Mouse (Mus musculus) MEL (cell line): ENCODE results near the gene Nrf1. TPM values are rescaled to one million over a fixed set of nuclear protein-coding genes. Genes with fewer than 3 reads are reported as not detected.

Source experiments
- DNase-seq: peaks from one replicate; pipeline ENCODE4 v3.0.0; 2011; ENCODE audit warnings: low read depth, low spot score
- H3K27ac ChIP-seq: 2 replicates; pipeline ENCODE4 v1.5.1; 2012; ENCODE audit warnings: low read depth, mild to moderate bottlenecking, control low read depth, low read length, moderate library complexity; ENCODE audit not compliant: control insufficient read depth
- H3K27me3 ChIP-seq, 2 experiments: fragments of 150-350 bp in 1 of 2; sonication (generic) in 1 of 2; 2 replicates each; pipeline ENCODE4 v1.6.1; 2012; ENCODE audit warnings: low read length in 2 of 2, mild to moderate bottlenecking in 2 of 2, improper control_type of control experiment in 1 of 2, moderate library complexity in 1 of 2; ENCODE audit not compliant: insufficient read depth in 2 of 2, control insufficient read depth in 1 of 2
- H3K36me3 ChIP-seq, 2 experiments: 2 replicates each; pipeline ENCODE4 v1.6.1; 2012 to 2014; ENCODE audit warnings: low read length in 2 of 2, improper control_type of control experiment in 1 of 2, inconsistent platforms in 1 of 2, mild to moderate bottlenecking in 1 of 2; ENCODE audit not compliant: insufficient read depth in 2 of 2, control insufficient read depth in 1 of 2
- H3K4me1 ChIP-seq, 2 experiments: fragments of 150-350 bp in 1 of 2; sonication (generic) in 1 of 2; 2 replicates each; pipeline ENCODE4 v1.6.1; 2012; ENCODE audit warnings: low read length in 2 of 2, improper control_type of control experiment in 1 of 2, mild to moderate bottlenecking in 1 of 2; ENCODE audit not compliant: insufficient read depth in 2 of 2, control insufficient read depth in 1 of 2
- H3K4me3 ChIP-seq, 2 experiments: fragments of 150-350 bp in 1 of 2; sonication (generic) in 1 of 2; 2 replicates each; pipeline ENCODE4 v1.5.1; 2012; ENCODE audit warnings: low read depth in 2 of 2, low read length in 2 of 2, mild to moderate bottlenecking in 2 of 2, moderate library complexity in 2 of 2, control low read depth in 1 of 2, improper control_type of control experiment in 1 of 2; ENCODE audit not compliant: control insufficient read depth in 1 of 2, insufficient read depth in 1 of 2
- H3K79me2 ChIP-seq: 2 replicates; pipeline ENCODE4 v1.6.1; 2012; ENCODE audit warnings: mild to moderate bottlenecking, low read length, moderate library complexity; ENCODE audit not compliant: control insufficient read depth, poor library complexity, insufficient read depth
- H3K9ac ChIP-seq: 2 replicates; pipeline ENCODE4 v1.6.1; 2012; ENCODE audit warnings: low read depth, mild to moderate bottlenecking, control low read depth, low read length, moderate library complexity; ENCODE audit not compliant: control insufficient read depth, poor library complexity, severe bottlenecking
- H3K9me3 ChIP-seq: fragments of 150-350 bp; sonication (generic); replicated peaks from 2 replicates; pipeline ENCODE4 v1.6.1; 2012; ENCODE audit warnings: mild to moderate bottlenecking, low read length, improper control_type of control experiment, moderate library complexity; ENCODE audit not compliant: insufficient read depth
- CHD1 ChIP-seq: IDR thresholded peaks from 2 replicates; pipeline ENCODE4 v1.6.1; 2012; ENCODE audit warnings: low read depth, mild to moderate bottlenecking, inconsistent platforms, low read length, improper control_type of control experiment
- CHD2 ChIP-seq: IDR thresholded peaks from 2 replicates; pipeline ENCODE4 v1.6.1; 2011; ENCODE audit warnings: low read length, improper control_type of control experiment
- CTCF ChIP-seq, 3 experiments: IDR thresholded peaks in 2 of 3; conservative IDR thresholded peaks in 1 of 3; 2 replicates each; pipeline ENCODE4 v1.5.1; 2011 to 2012; ENCODE audit warnings: low read length in 3 of 3, low read depth in 2 of 3, mild to moderate bottlenecking in 2 of 3, improper control_type of control experiment in 1 of 3, inconsistent platforms in 1 of 3, mixed read lengths in 1 of 3, moderate library complexity in 1 of 3; ENCODE audit not compliant: control insufficient read depth in 1 of 3, insufficient read depth in 1 of 3, poor library complexity in 1 of 3, severe bottlenecking in 1 of 3
- E2F4 ChIP-seq: IDR thresholded peaks from 2 replicates; pipeline ENCODE4 v1.6.1; 2011; ENCODE audit warnings: low read depth, low read length, improper control_type of control experiment, borderline replicate concordance
- EP300 ChIP-seq, 2 experiments: IDR thresholded peaks; 2 replicates each; pipeline ENCODE4 v1.6.1; 2011; ENCODE audit warnings: improper control_type of control experiment in 2 of 2, low read length in 2 of 2, low read depth in 1 of 2, mild to moderate bottlenecking in 1 of 2
- ETS1 ChIP-seq: IDR thresholded peaks from 2 replicates; pipeline ENCODE4 v1.6.1; 2012; ENCODE audit warnings: low read depth, mild to moderate bottlenecking, inconsistent platforms, low read length, improper control_type of control experiment, moderate library complexity
- GABPA ChIP-seq: IDR thresholded peaks from 2 replicates; pipeline ENCODE4 v1.6.1; 2012; ENCODE audit warnings: low read depth, mild to moderate bottlenecking, inconsistent platforms, low read length, improper control_type of control experiment, moderate library complexity
- GATA1 ChIP-seq: IDR thresholded peaks from 2 replicates; pipeline ENCODE4 v1.6.1; 2011; ENCODE audit warnings: low read depth, low read length, improper control_type of control experiment
- HCFC1 ChIP-seq: IDR thresholded peaks from 2 replicates; pipeline ENCODE4 v1.6.1; 2012; ENCODE audit warnings: low read depth, mild to moderate bottlenecking, inconsistent platforms, low read length, improper control_type of control experiment, moderate library complexity
- JUND ChIP-seq: IDR thresholded peaks from 2 replicates; pipeline ENCODE4 v1.6.1; 2011; ENCODE audit warnings: low read depth, mild to moderate bottlenecking, improper control_type of control experiment, low read length
- KAT2A ChIP-seq: conservative IDR thresholded peaks from 2 replicates; pipeline ENCODE4 v1.6.1; 2012; ENCODE audit warnings: low read depth, low read length, improper control_type of control experiment, inconsistent platforms
- MAFK ChIP-seq: IDR thresholded peaks from 2 replicates; pipeline ENCODE4 v1.6.1; 2011; ENCODE audit warnings: low read depth, mild to moderate bottlenecking, low read length, improper control_type of control experiment, borderline replicate concordance
- MAX ChIP-seq: IDR thresholded peaks from 2 replicates; pipeline ENCODE4 v1.6.1; 2011; ENCODE audit warnings: low read length, improper control_type of control experiment
- MAZ ChIP-seq: IDR thresholded peaks from 2 replicates; pipeline ENCODE4 v1.6.1; 2012; ENCODE audit warnings: low read depth, mild to moderate bottlenecking, inconsistent platforms, low read length, improper control_type of control experiment
- MEF2A ChIP-seq: IDR thresholded peaks from 2 replicates; pipeline ENCODE4 v1.6.1; 2014; ENCODE audit warnings: low read depth, mild to moderate bottlenecking, inconsistent platforms, low read length, improper control_type of control experiment; ENCODE audit not compliant: poor library complexity, insufficient replicate concordance, severe bottlenecking; ENCODE audit errors: extremely low read depth
- MXI1 ChIP-seq: IDR thresholded peaks from 2 replicates; pipeline ENCODE4 v1.6.1; 2011; ENCODE audit warnings: mild to moderate bottlenecking, low read depth, low read length, improper control_type of control experiment
- MYB ChIP-seq: IDR thresholded peaks from 2 replicates; pipeline ENCODE4 v1.6.1; 2011; ENCODE audit warnings: mild to moderate bottlenecking, low read depth, low read length, improper control_type of control experiment
- MYC ChIP-seq: IDR thresholded peaks from 2 replicates; pipeline ENCODE4 v1.6.1; 2011; ENCODE audit warnings: low read depth, mild to moderate bottlenecking, low read length, improper control_type of control experiment, moderate library complexity
- POLR2AphosphoS2 ChIP-seq: IDR thresholded peaks from 2 replicates; pipeline ENCODE4 v1.6.1; 2011; ENCODE audit warnings: low read length, improper control_type of control experiment
- RAD21 ChIP-seq: IDR thresholded peaks from 2 replicates; pipeline ENCODE4 v1.6.1; 2011; ENCODE audit warnings: mild to moderate bottlenecking, low read depth, low read length, improper control_type of control experiment
- RCOR1 ChIP-seq: IDR thresholded peaks from 2 replicates; pipeline ENCODE4 v1.6.1; 2012; ENCODE audit warnings: low read depth, mild to moderate bottlenecking, inconsistent platforms, low read length, improper control_type of control experiment
- SIN3A ChIP-seq: IDR thresholded peaks from 2 replicates; pipeline ENCODE4 v1.6.1; 2012; ENCODE audit warnings: low read length, improper control_type of control experiment, inconsistent platforms
- SMC3 ChIP-seq: IDR thresholded peaks from 2 replicates; pipeline ENCODE4 v1.6.1; 2011; ENCODE audit warnings: low read depth, low read length, improper control_type of control experiment
- TAL1 ChIP-seq: IDR thresholded peaks from 2 replicates; pipeline ENCODE4 v1.6.1; 2012; ENCODE audit warnings: mild to moderate bottlenecking, inconsistent platforms, low read length, moderate library complexity, mixed read lengths
- TCF12 ChIP-seq: IDR thresholded peaks from 2 replicates; pipeline ENCODE4 v1.6.1; 2014; ENCODE audit warnings: low read depth, mild to moderate bottlenecking, inconsistent platforms, low read length, improper control_type of control experiment, moderate library complexity
- USF2 ChIP-seq, 2 experiments: IDR thresholded peaks; 2 replicates each; pipeline ENCODE4 v1.6.1; 2011 to 2012; ENCODE audit warnings: improper control_type of control experiment in 2 of 2, low read length in 2 of 2, borderline replicate concordance in 1 of 2, inconsistent platforms in 1 of 2, low read depth in 1 of 2, mild to moderate bottlenecking in 1 of 2; ENCODE audit not compliant: insufficient read depth in 1 of 2
- ZKSCAN1 ChIP-seq: IDR thresholded peaks from 2 replicates; pipeline ENCODE4 v1.6.1; 2012; ENCODE audit warnings: low read depth, mild to moderate bottlenecking, inconsistent platforms, low read length, improper control_type of control experiment, moderate library complexity
- polyA plus RNA-seq, 2 experiments: library from polyadenylated mRNA; stranded (reverse) in 1 of 2; unstranded in 1 of 2; fragments of >175 nt in 1 of 2; fragments of >200 nt in 1 of 2; gene quantifications; 2 replicates each; pipeline versions ENCODE4 v1.2.1 to v1.2.4; 2012; ENCODE audit warnings: low replicate concordance in 2 of 2, low read depth in 1 of 2; ENCODE audit not compliant: insufficient read length in 2 of 2, insufficient read depth in 1 of 2, missing spikeins in 1 of 2
- total RNA-seq: library from RNA; depleted of rRNA; stranded (reverse); fragments of 300-350 nt; gene quantifications from 2 replicates; pipeline ENCODE4 v1.2.3, GENCODE M21; 2012

Gene Nrf1
- total and polyA plus RNA-seq, 3 experiments, result 56.5 to 93.7 (median 60.4) TPM

DNA sequence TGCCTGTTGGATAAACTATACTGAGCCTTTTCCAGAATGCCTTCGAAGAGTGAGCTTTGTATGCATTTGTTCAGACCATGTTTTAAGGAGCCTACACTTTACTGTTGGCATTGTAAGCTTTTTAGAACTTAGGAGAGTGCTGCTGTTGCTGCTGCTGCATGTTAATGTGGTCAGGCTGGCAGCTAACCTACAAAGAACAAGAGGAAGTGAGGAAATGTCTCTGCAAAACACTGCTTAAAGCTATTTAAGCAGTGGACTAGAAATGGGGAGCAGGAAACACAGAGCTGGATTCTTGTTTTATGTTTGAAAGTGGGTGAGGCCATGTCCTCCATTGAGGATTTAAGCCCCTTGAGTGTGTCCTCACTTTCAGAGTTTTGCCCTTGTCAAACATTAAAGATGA, 5.3 kb downstream of the Nrf1 start:
- peaks cover 2 to 35% of the 10 kb centered on the region in 2 experiments for H3K36me3 ChIP-seq
- TF ChIP-seq CHD2, result no peak
- no peak for TF ChIP-seq POLR2AphosphoS2
- no peak for TF ChIP-seq MAFK
- TF ChIP-seq MYC, result no peak
- TF ChIP-seq USF2 (IDR thresholded peaks at IDR 0.05; ENCODE audit: borderline replicate concordance in 1 of 2, insufficient read depth in 1 of 2, low read depth in 1 of 2, low read length in 2 of 2), result no peak
- TF ChIP-seq ETS1, result no peak
- TF ChIP-seq CTCF (IDR thresholded peaks at IDR 0.05 in 2 of 3, conservative IDR thresholded peaks at IDR 0.05 in 1 of 3; ENCODE audit: control insufficient read depth in 1 of 3, insufficient read depth in 1 of 3, low read depth in 2 of 3, low read length in 3 of 3, poor library complexity in 1 of 3, severe bottlenecking in 1 of 3), result no peak
- TF ChIP-seq MXI1, result no peak
- no peak for TF ChIP-seq MYB
- TF ChIP-seq MAX, result no peak
- TF ChIP-seq JUND, result no peak
- TF ChIP-seq RCOR1, result no peak
- no peak for TF ChIP-seq GABPA
- no peak for TF ChIP-seq KAT2A
- TF ChIP-seq TAL1, result no peak
- TF ChIP-seq SMC3, result no peak
- no peak for TF ChIP-seq CHD1
- no peak for TF ChIP-seq EP300 (IDR thresholded peaks at IDR 0.05; ENCODE audit: low read depth in 1 of 2, low read length in 2 of 2)
- no peaks in the 10 kb centered on the region for H3K9me3 ChIP-seq
- peaks cover 6 to 18% of the 10 kb centered on the region in 2 experiments; a peak in 3 of 4 replicates for H3K4me1 ChIP-seq
- no peaks in the 10 kb centered on the region for H3K27me3 ChIP-seq
- peak; percentile 68 for DNase-seq
- peaks cover 79% of the 10 kb centered on the region for H3K79me2 ChIP-seq
- no peak overlapping the region for H3K4me3 ChIP-seq
- no peak overlapping the region for H3K27ac ChIP-seq
- no peak overlapping the region for H3K9ac ChIP-seq

DNA sequence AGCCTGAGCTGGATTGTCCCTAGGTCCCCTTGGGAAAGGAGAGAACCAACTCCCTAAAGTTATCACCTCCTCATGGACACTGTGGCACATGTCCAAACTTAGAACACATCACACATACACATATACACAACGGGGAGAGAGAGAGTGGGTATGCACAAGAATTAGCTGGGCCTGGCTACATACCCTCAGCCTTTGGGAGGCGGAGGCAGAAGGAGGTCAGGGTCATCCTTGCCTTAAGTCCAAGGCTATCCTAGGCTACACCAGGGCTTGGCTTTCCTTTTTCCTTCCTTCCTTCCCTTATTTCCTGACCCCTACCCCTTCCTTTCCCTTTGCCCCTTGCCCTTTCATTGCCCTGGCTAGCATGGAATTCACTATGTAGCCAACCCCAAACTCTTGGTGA, 14.8 kb downstream of the Nrf1 start:
- no peak overlapping the region for H3K9ac ChIP-seq
- no peaks in the 10 kb centered on the region for H3K36me3 ChIP-seq
- H3K79me2 ChIP-seq, result peaks cover 44% of the 10 kb centered on the region
- DNase-seq, result no peak
- no peaks in the 10 kb centered on the region for H3K4me1 ChIP-seq
- no peak overlapping the region for H3K27ac ChIP-seq
- H3K27me3 ChIP-seq, result no peaks in the 10 kb centered on the region
- TF ChIP-seq CHD2, result no peak
- no peak for TF ChIP-seq TCF12
- no peak for TF ChIP-seq MYB
- TF ChIP-seq GATA1, result no peak
- no peak for TF ChIP-seq E2F4
- no peak for TF ChIP-seq RAD21
- TF ChIP-seq CTCF (IDR thresholded peaks at IDR 0.05 in 2 of 3, conservative IDR thresholded peaks at IDR 0.05 in 1 of 3; ENCODE audit: control insufficient read depth in 1 of 3, insufficient read depth in 1 of 3, low read depth in 2 of 3, low read length in 3 of 3, poor library complexity in 1 of 3, severe bottlenecking in 1 of 3), result no peak
- TF ChIP-seq HCFC1, result no peak
- TF ChIP-seq MAZ, result no peak
- TF ChIP-seq ZKSCAN1, result no peak
- no peak for TF ChIP-seq MAX
- no peak for TF ChIP-seq MEF2A
- no peak for TF ChIP-seq POLR2AphosphoS2
- no peak for TF ChIP-seq SIN3A
- no peak for TF ChIP-seq RCOR1
- TF ChIP-seq, all 39 proteins: peak for 0
- Histone ChIP-seq H3K4me3 (no peak overlapping the region), H3K9me3 (no peaks in the 10 kb centered on the region)
